Mouse (Mus musculus) liver, embryonic 14.5 days (tissue): ENCODE measurements around the gene Gm49711. TPM values are rescaled to one million over a fixed set of nuclear protein-coding genes. Genes with fewer than 3 reads are reported as not detected.
A peak's percentile ranks its signal among the peaks of the same experiment; 100 is the strongest.

ENCODE experiments used
- ATAC-seq: fragments of 200-750 bp; cut with Nextera tagmentation; 2 replicates; pipeline ENCODE4 v1.8.0; 2017; ENCODE audit warnings: moderate number of reproducible peaks, mild to moderate bottlenecking, moderate library complexity; ENCODE audit not compliant: insufficient read depth
- DNase-seq, 3 experiments: peaks; one replicate each; pipeline ENCODE4 v3.0.0-alpha.2; 2012 to 2013; ENCODE audit warnings: low read depth in 3 of 3, low spot score in 3 of 3
- H3K27ac ChIP-seq: fragments of 300-500 bp; sonication (generic); 2 replicates; pipeline ENCODE4 v1.5.1; 2014; ENCODE audit warnings: moderate library complexity, mild to moderate bottlenecking, control low read depth, inconsistent platforms
- H3K27me3 ChIP-seq: fragments of 300-500 bp; sonication (generic); 2 replicates; pipeline ENCODE4 v1.6.1; 2014; ENCODE audit warnings: mild to moderate bottlenecking, low read length, moderate library complexity; ENCODE audit not compliant: control insufficient read depth, insufficient read depth
- H3K36me3 ChIP-seq: fragments of 300-500 bp; sonication (generic); replicated peaks from 2 replicates; pipeline ENCODE4 v1.6.1; 2014; ENCODE audit warnings: low read depth; ENCODE audit not compliant: control insufficient read depth, insufficient read depth
- H3K4me1 ChIP-seq, 2 experiments: fragments of 200-500 bp in 1 of 2; fragments of 300-500 bp in 1 of 2; sonication (generic) in 1 of 2; replicated peaks; 2 replicates each; pipeline ENCODE4 v1.6.1; 2012 to 2014; ENCODE audit warnings: antibody characterized with exemption in 1 of 2, inconsistent platforms in 1 of 2, low read length in 1 of 2; ENCODE audit not compliant: control insufficient read depth in 2 of 2, insufficient read depth in 2 of 2
- H3K4me2 ChIP-seq: fragments of 300-500 bp; sonication (generic); 2 replicates; pipeline ENCODE4 v1.6.1; 2014; ENCODE audit warnings: low read depth, mild to moderate bottlenecking, control low read depth, moderate library complexity
- H3K4me3 ChIP-seq, 2 experiments: fragments of 200-500 bp in 1 of 2; fragments of 300-500 bp in 1 of 2; sonication (generic) in 1 of 2; 2 replicates each; pipeline ENCODE4 v1.5.1; 2012 to 2014; ENCODE audit warnings: low read depth in 2 of 2, low read length in 2 of 2, mild to moderate bottlenecking in 2 of 2, control low read depth in 1 of 2, inconsistent platforms in 1 of 2, moderate library complexity in 1 of 2; ENCODE audit not compliant: insufficient read depth in 1 of 2
- H3K9ac ChIP-seq: fragments of 300-500 bp; sonication (generic); replicated peaks from 2 replicates; pipeline ENCODE4 v1.6.1; 2014; ENCODE audit warnings: mild to moderate bottlenecking, control low read depth, moderate library complexity
- H3K9me3 ChIP-seq: fragments of 300-500 bp; sonication (generic); 2 replicates; pipeline ENCODE4 v1.6.1; 2016; ENCODE audit warnings: low read length, mixed read lengths; ENCODE audit not compliant: control insufficient read depth
- CTCF ChIP-seq: IDR thresholded peaks from 2 replicates; pipeline ENCODE4 v1.5.1; 2016; ENCODE audit warnings: antibody characterized with exemption, low read depth, control low read depth
- EP300 ChIP-seq: IDR thresholded peaks from 2 replicates; pipeline ENCODE4 v1.6.1; 2016; ENCODE audit warnings: antibody characterized with exemption, low read depth
- WGBS: fragments of 180-500 bp; shearing (Covaris S2); extraction: QIAGEN DNeasy Blood & Tissue Kit; methylation state at CpG from one replicate; pipeline ENCODE4 v1.1.7; 2014; ENCODE audit not compliant: insufficient replicate concordance; 5-methylcytosine and 5-hydroxymethylcytosine counted together
- polyA plus RNA-seq, 2 experiments: library from polyadenylated mRNA; depleted of rRNA in 1 of 2; stranded (reverse) in 1 of 2; unstranded in 1 of 2; fragments of >200 nt; fragmentation: Nextera tagmentation in 1 of 2; extraction: Ambion mirVana in 1 of 2; gene quantifications; 2 replicates each; pipeline versions ENCODE4 v1.2.1 to v1.2.3; 2012 to 2014

The Gm49711 gene
- polyA plus RNA-seq, 2 experiments, result not detected

DNA sequence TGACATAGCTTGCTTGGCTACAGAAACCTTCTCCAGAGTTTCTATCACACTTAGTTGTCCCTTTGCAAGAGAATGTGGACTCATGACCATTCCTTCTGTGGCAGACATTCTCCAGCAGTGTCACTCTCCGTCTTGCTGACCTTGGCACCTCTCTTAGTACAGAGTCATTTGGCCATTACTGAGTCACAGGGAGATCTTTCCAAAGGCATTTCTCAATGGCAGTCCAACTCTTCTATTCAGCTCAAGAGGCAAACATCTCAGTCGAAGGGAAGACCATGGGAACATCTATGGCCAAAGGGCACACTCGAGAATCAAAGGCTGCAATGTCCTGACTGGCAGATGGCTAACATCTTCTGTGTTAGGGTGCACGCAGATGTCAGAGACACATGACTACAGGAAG, 74.4 kb downstream of the Gm49711 start:
- Histone ChIP-seq H3K4me1 (no peaks in the 10 kb centered on the region), H3K4me3 (no peak overlapping the region), H3K27me3 (no peaks in the 10 kb centered on the region), H3K4me2 (no peak overlapping the region), H3K9me3 (no peaks in the 10 kb centered on the region), H3K36me3 (no peaks in the 10 kb centered on the region), H3K27ac (no peak overlapping the region), H3K9ac (no peak overlapping the region)
- DNase-seq, result no peak
- ATAC-seq, result no peak
- 61% methylated on average over 4 of the region's 4 CpGs for WGBS
- no peak for TF ChIP-seq EP300
- no peak for TF ChIP-seq CTCF

GRCm38 (mm10) chr16:92134148-92134764, 76.1 kb downstream of the Gm49711 start:
- WGBS, result 75% methylated on average over 11 of the region's 11 CpGs
- Histone ChIP-seq H3K9me3 (no peaks in the 10 kb centered on the region), H3K27ac (no peak overlapping the region), H3K4me2 (no peak overlapping the region), H3K4me1 (no peaks in the 10 kb centered on the region), H3K36me3 (no peaks in the 10 kb centered on the region), H3K27me3 (no peaks in the 10 kb centered on the region), H3K9ac (no peak overlapping the region), H3K4me3 (no peak overlapping the region)
- TF ChIP-seq EP300 (no peak), CTCF (no peak)
- DNase-seq, result no peak
- no peak for ATAC-seq

- no peak for ATAC-seq
Observed at GRCm38 (mm10) chr16:92136275-92136674, 78.2 kb downstream of the Gm49711 start.

DNA sequence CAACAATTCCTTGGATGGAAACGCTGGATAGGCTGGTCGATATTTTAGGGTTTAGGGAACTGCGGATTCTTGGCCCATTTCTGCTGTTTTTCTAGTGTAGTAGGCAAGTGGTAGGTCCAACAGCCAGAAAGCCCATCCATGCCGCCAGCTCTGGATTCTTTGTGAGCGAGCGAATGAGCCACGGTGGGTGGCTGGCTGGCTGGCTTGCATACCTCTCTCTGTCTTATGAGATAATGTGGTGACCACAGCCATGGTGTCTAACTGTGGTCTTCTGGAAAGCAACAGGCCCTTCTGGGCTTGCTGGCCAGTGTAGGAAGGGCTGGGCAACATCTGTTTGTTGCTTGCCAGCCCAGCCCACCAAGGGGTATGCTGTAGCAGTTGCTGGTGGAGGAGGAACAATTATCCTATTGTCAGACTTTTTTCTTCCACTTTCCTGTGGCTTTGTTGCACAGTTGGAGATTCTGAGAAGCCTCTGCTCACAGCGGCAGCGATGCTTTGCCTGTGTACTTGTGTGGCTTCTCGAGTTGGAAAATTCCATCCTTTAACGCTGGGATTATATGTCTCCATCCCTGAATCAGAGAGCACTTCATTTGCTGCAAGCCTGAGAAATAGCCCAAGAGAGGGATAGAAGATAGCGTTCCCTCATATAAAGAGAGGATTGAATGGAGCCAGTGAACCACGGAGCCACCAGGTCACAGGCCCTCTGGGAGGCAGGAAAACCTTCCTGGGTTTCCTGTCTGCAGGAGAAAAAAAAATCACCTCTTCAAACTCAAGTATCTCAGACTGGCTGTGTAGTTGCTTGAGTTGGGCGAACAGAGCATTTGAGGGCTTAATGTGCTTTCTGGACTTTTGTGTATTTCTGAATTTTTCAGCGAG, 81.5 kb downstream of the Gm49711 start:
- no peak for TF ChIP-seq CTCF
- no peak for TF ChIP-seq EP300
- WGBS, result 60% methylated on average over 15 of the region's 15 CpGs
- no peaks in the 10 kb centered on the region for H3K9me3 ChIP-seq
- no peak overlapping the region for H3K4me2 ChIP-seq
- H3K27ac ChIP-seq, result no peak overlapping the region
- H3K9ac ChIP-seq, result no peak overlapping the region
- ATAC-seq, result no peak
- no peak for DNase-seq
- H3K27me3 ChIP-seq, result no peaks in the 10 kb centered on the region
- no peak overlapping the region for H3K4me3 ChIP-seq
- no peaks in the 10 kb centered on the region for H3K36me3 ChIP-seq
- no peaks in the 10 kb centered on the region for H3K4me1 ChIP-seq

More at GRCm38 (mm10) chr16:92136275-92136674, 78.2 kb downstream of the Gm49711 start:
- no peak overlapping the region for H3K4me3 ChIP-seq
- no peak overlapping the region for H3K27ac ChIP-seq
- H3K27me3 ChIP-seq, result no peaks in the 10 kb centered on the region
- H3K36me3 ChIP-seq, result no peaks in the 10 kb centered on the region
- H3K4me1 ChIP-seq, result no peaks in the 10 kb centered on the region
- no peak for DNase-seq
- no peaks in the 10 kb centered on the region for H3K9me3 ChIP-seq
- TF ChIP-seq CTCF (peak; percentile 52), EP300 (no peak)
- H3K4me2 ChIP-seq, result no peak overlapping the region
- no peak overlapping the region for H3K9ac ChIP-seq
- WGBS, result 75% methylated on average over 15 of the region's 15 CpGs

GRCm38 (mm10) chr16:92140328-92140727, 82.2 kb downstream of the Gm49711 start:
- no peak for ATAC-seq
- Histone ChIP-seq H3K9ac (no peak overlapping the region), H3K27me3 (no peaks in the 10 kb centered on the region), H3K4me3 (no peak overlapping the region), H3K27ac (no peak overlapping the region), H3K9me3 (no peaks in the 10 kb centered on the region), H3K36me3 (no peaks in the 10 kb centered on the region), H3K4me1 (no peaks in the 10 kb centered on the region), H3K4me2 (no peak overlapping the region)
- 64% methylated on average over 9 of the region's 9 CpGs for WGBS
- DNase-seq, result no peak
- TF ChIP-seq EP300 (no peak), CTCF (no peak)
